Mouse (Mus musculus): ENCODE measurements at regions not wholly inside any gene's neighbourhood (a gene's known extent, or its start where the extent isn't known, plus 50 kb on each side); places are given as distances from the start of the nearest gene placed in this dataset.

- peak; percentile 56; the same call in 1 of the 2 replicates for ATAC-seq (ENCODE audit: low FRiP score, low read depth)
- Histone ChIP-seq H3K4me1 (replicated peaks) (no peaks in the 10 kb centered on the region), H3K9ac (no peak overlapping the region), H3K27ac (replicated peaks) (no peak overlapping the region), H3K36me3 (no peaks in the 10 kb centered on the region), H3K9me3 (no peaks in the 10 kb centered on the region), H3K27me3 (0 out of 2 replicates have a peak, but pooled peaks cover 3% of the 10 kb centered on the region), H3K4me3 (no peak overlapping the region), H3K4me2 (no peak overlapping the region)
- WGBS = 38% methylated on average over 17 of the region's 17 CpGs
These were observed 51.2 kb upstream of the Tmem72 start for GRCm38 (mm10) chr6:116767738-116768522.

GRCm38 (mm10) chr6:116774954-116775675 lies 58.4 kb upstream of the Tmem72 start:
- 84% methylated on average over 12 of the region's 12 CpGs for WGBS
- no peaks in the 10 kb centered on the region for H3K9me3 ChIP-seq
- no peak for ATAC-seq (ENCODE audit: low FRiP score, low read depth)
- no peak overlapping the region for H3K4me3 ChIP-seq
- H3K27me3 ChIP-seq = no peaks in the 10 kb centered on the region
- H3K9ac ChIP-seq = no peak overlapping the region
- H3K36me3 ChIP-seq = no peaks in the 10 kb centered on the region
- H3K4me1 ChIP-seq (replicated peaks) = no peaks in the 10 kb centered on the region
- H3K27ac ChIP-seq (replicated peaks) = no peak overlapping the region
- no peak overlapping the region for H3K4me2 ChIP-seq

- Histone ChIP-seq H3K27me3 (no peaks in the 10 kb centered on the region), H3K4me3 (no peak overlapping the region), H3K36me3 (no peaks in the 10 kb centered on the region), H3K4me2 (no peak overlapping the region), H3K27ac (replicated peaks) (no peak overlapping the region), H3K9me3 (no peaks in the 10 kb centered on the region), H3K4me1 (replicated peaks) (no peaks in the 10 kb centered on the region), H3K9ac (no peak overlapping the region)
- ATAC-seq (ENCODE audit: low FRiP score, low read depth) = no peak
- WGBS = 64% methylated on average over 3 of the region's 3 CpGs
These were observed 70.0 kb upstream of the Tmem72 start for GRCm38 (mm10) chr6:116786553-116787335.

GRCm38 (mm10) chr6:116793321-116793960 lies 76.7 kb upstream of the Tmem72 start:
- no peak overlapping the region for H3K9ac ChIP-seq
- no peaks in the 10 kb centered on the region for H3K36me3 ChIP-seq
- WGBS = 78% methylated on average over 4 of the region's 4 CpGs
- no peak for ATAC-seq (ENCODE audit: low FRiP score, low read depth)
- no peak overlapping the region for H3K4me2 ChIP-seq
- H3K9me3 ChIP-seq = no peaks in the 10 kb centered on the region
- H3K4me1 ChIP-seq (replicated peaks) = no peaks in the 10 kb centered on the region
- no peak overlapping the region for H3K27ac ChIP-seq (replicated peaks)
- H3K4me3 ChIP-seq = no peak overlapping the region
- H3K27me3 ChIP-seq = no peaks in the 10 kb centered on the region

- H3K9me3 ChIP-seq = no peaks in the 10 kb centered on the region
- no peaks in the 10 kb centered on the region for H3K36me3 ChIP-seq
- H3K4me3 ChIP-seq = no peak overlapping the region
- WGBS = 71% methylated on average over 9 of the region's 9 CpGs
- ATAC-seq (ENCODE audit: low FRiP score, low read depth) = no peak
- no peak overlapping the region for H3K27ac ChIP-seq (replicated peaks)
- no peaks in the 10 kb centered on the region for H3K4me1 ChIP-seq (replicated peaks)
- H3K9ac ChIP-seq = no peak overlapping the region
- no peak overlapping the region for H3K4me2 ChIP-seq
- no peaks in the 10 kb centered on the region for H3K27me3 ChIP-seq
These were observed 77.2 kb upstream of the Tmem72 start for GRCm38 (mm10) chr6:116793961-116794336.

- ATAC-seq (ENCODE audit: low FRiP score, low read depth) = peak; percentile 76; the same call in 1 of the 2 replicates
These were observed 104.7 kb upstream of the Tmem72 start for GRCm38 (mm10) chr6:116821215-116821912.

GRCm38 (mm10) chr6:116822605-116823004 lies 105.9 kb upstream of the Tmem72 start:
- no peak overlapping the region for H3K4me2 ChIP-seq
- H3K27me3 ChIP-seq = no peaks in the 10 kb centered on the region
- no peaks in the 10 kb centered on the region for H3K9me3 ChIP-seq
- no peaks in the 10 kb centered on the region for H3K36me3 ChIP-seq
- peaks cover 8% of the 10 kb centered on the region for H3K4me1 ChIP-seq (replicated peaks)
- ATAC-seq (ENCODE audit: low FRiP score, low read depth) = no peak
- WGBS = 96% methylated on average over 6 of the region's 6 CpGs
- no peak overlapping the region for H3K9ac ChIP-seq
- H3K4me3 ChIP-seq = no peak overlapping the region
- H3K27ac ChIP-seq (replicated peaks) = no peak overlapping the region

More at GRCm38 (mm10) chr6:116821215-116821912, 104.7 kb upstream of the Tmem72 start:
- H3K4me2 ChIP-seq = no peak overlapping the region
- WGBS = 26% methylated on average over 12 of the region's 12 CpGs
- no peaks in the 10 kb centered on the region for H3K36me3 ChIP-seq
- H3K27me3 ChIP-seq = no peaks in the 10 kb centered on the region
- no peak overlapping the region for H3K4me3 ChIP-seq
- peak overlapping the region; percentile 70 for H3K27ac ChIP-seq (replicated peaks)
- peaks cover 8% of the 10 kb centered on the region for H3K4me1 ChIP-seq (replicated peaks)
- H3K9me3 ChIP-seq = no peaks in the 10 kb centered on the region
- no peak overlapping the region for H3K9ac ChIP-seq

GRCm38 (mm10) chr6:116825628-116826027 lies 108.9 kb upstream of the Tmem72 start:
- WGBS = 75% methylated on average over 2 of the region's 2 CpGs
- no peak for ATAC-seq (ENCODE audit: low FRiP score, low read depth)
- Histone ChIP-seq H3K27me3 (no peaks in the 10 kb centered on the region), H3K36me3 (no peaks in the 10 kb centered on the region), H3K9me3 (no peaks in the 10 kb centered on the region), H3K9ac (no peak overlapping the region), H3K4me3 (no peak overlapping the region), H3K4me2 (no peak overlapping the region), H3K27ac (replicated peaks) (no peak overlapping the region), H3K4me1 (replicated peaks) (peaks cover 8% of the 10 kb centered on the region)

GRCm38 (mm10) chr6:116829341-116829740 lies 112.6 kb upstream of the Tmem72 start:
- no peaks in the 10 kb centered on the region for H3K36me3 ChIP-seq
- no peak overlapping the region for H3K27ac ChIP-seq (replicated peaks)
- H3K9me3 ChIP-seq = no peaks in the 10 kb centered on the region
- H3K4me2 ChIP-seq = no peak overlapping the region
- peak; percentile 65; the same call in 1 of the 2 replicates for ATAC-seq (ENCODE audit: low FRiP score, low read depth)
- no peaks in the 10 kb centered on the region for H3K4me1 ChIP-seq (replicated peaks)
- no peak overlapping the region for H3K4me3 ChIP-seq
- no peaks in the 10 kb centered on the region for H3K27me3 ChIP-seq
- WGBS = 24% methylated on average over 2 of the region's 2 CpGs
- no peak overlapping the region for H3K9ac ChIP-seq

GRCm38 (mm10) chr6:116845990-116846862 lies 129.5 kb upstream of the Tmem72 start:
- Histone ChIP-seq H3K36me3 (no peaks in the 10 kb centered on the region), H3K27ac (replicated peaks) (no peak overlapping the region), H3K4me3 (no peak overlapping the region), H3K27me3 (no peaks in the 10 kb centered on the region), H3K9me3 (no peaks in the 10 kb centered on the region), H3K4me2 (no peak overlapping the region), H3K4me1 (replicated peaks) (no peaks in the 10 kb centered on the region), H3K9ac (no peak overlapping the region)
- no peak for ATAC-seq (ENCODE audit: low FRiP score, low read depth)
- WGBS = 87% methylated on average over 11 of the region's 11 CpGs

Data from hindbrain, embryonic 15.5 days (tissue).